Mouse (Mus musculus): ENCODE measurements around the gene Mael. TPM values are rescaled to one million over a fixed set of nuclear protein-coding genes. Genes with fewer than 3 reads are reported as not detected.

The Mael gene
- not detected for total RNA-seq (2021)

- no peak for DNase-seq
Measured at GRCm38 (mm10) chr1:166238315-166238969, at the start of gene Mael. Mael (minus strand) TSS chr1:166238747.

GRCm38 (mm10) chr1:166286231-166286630, 47.7 kb upstream of the Mael start:
- no peak for DNase-seq

GRCm38 (mm10) chr1:166284390-166284789, 45.8 kb upstream of the Mael start:
- no peak for DNase-seq

GRCm38 (mm10) chr1:166283451-166283850, 44.9 kb upstream of the Mael start:
- DNase-seq: no peak

- DNase-seq: peak; percentile 72 to 82
Measured at GRCm38 (mm10) chr1:166282597-166283210, 44.2 kb upstream of the Mael start.

GRCm38 (mm10) chr1:166281836-166282235, 43.3 kb upstream of the Mael start:
- no peak for DNase-seq

- DNase-seq: no peak
Measured at GRCm38 (mm10) chr1:166281287-166281686, 42.7 kb upstream of the Mael start.

GRCm38 (mm10) chr1:166280566-166280965, 42.0 kb upstream of the Mael start:
- peak; percentile 76 for DNase-seq

- DNase-seq: no peak
Measured at GRCm38 (mm10) chr1:166279580-166280206, 41.1 kb upstream of the Mael start.

GRCm38 (mm10) chr1:166278786-166279185, 40.2 kb upstream of the Mael start:
- DNase-seq: no peak

- DNase-seq: no peak
Measured at GRCm38 (mm10) chr1:166268218-166268617, 29.7 kb upstream of the Mael start.

- no peak for DNase-seq
Measured at GRCm38 (mm10) chr1:166266918-166267317, 28.4 kb upstream of the Mael start.

- DNase-seq: no peak
Measured at GRCm38 (mm10) chr1:166266001-166266705, 27.6 kb upstream of the Mael start.

GRCm38 (mm10) chr1:166259526-166259925, 21.0 kb upstream of the Mael start:
- no peak for DNase-seq

- no peak for DNase-seq
Measured at GRCm38 (mm10) chr1:166256898-166257297, 18.4 kb upstream of the Mael start.

- DNase-seq: peak in 1 of 2 experiments; percentile 30
Measured at GRCm38 (mm10) chr1:166256302-166256701, 17.8 kb upstream of the Mael start.

GRCm38 (mm10) chr1:166255651-166256050, 17.1 kb upstream of the Mael start:
- DNase-seq: peak in 1 of 2 experiments; percentile 21

- DNase-seq: no peak
Measured at GRCm38 (mm10) chr1:166255091-166255490, 16.5 kb upstream of the Mael start.

- DNase-seq: peak; percentile 66 to 70
Measured at GRCm38 (mm10) chr1:166253898-166254894, 15.6 kb upstream of the Mael start, which contains the start of gene Ildr2. Ildr2 (plus strand) TSS chr1:166254139.

- no peak for DNase-seq
Measured at GRCm38 (mm10) chr1:166244285-166244684, 5.7 kb upstream of the Mael start.

GRCm38 (mm10) chr1:166214181-166214580, 24.4 kb downstream of the Mael start:
- DNase-seq: no peak

GRCm38 (mm10) chr1:166209371-166209770, 29.2 kb downstream of the Mael start:
- DNase-seq: no peak

Data from layer of hippocampus, postnatal 36 days (tissue).